Mouse (Mus musculus) bone marrow, adult 2 months (tissue): ENCODE results near the gene Gm10447.

ENCODE experiments used
- CTCF ChIP-seq: fragments of 200-500 bp; IDR thresholded peaks from 2 replicates; pipeline ENCODE4 v1.5.1; 2011; ENCODE audit warnings: low read length, control low read depth; ENCODE audit not compliant: control insufficient read depth, insufficient read depth
- POLR2A ChIP-seq: fragments of 200-500 bp; IDR thresholded peaks from 2 replicates; pipeline ENCODE4 v1.6.1; 2011; ENCODE audit warnings: low read depth, mild to moderate bottlenecking, control low read depth, low read length, borderline replicate concordance; ENCODE audit not compliant: control insufficient read depth

DNA sequence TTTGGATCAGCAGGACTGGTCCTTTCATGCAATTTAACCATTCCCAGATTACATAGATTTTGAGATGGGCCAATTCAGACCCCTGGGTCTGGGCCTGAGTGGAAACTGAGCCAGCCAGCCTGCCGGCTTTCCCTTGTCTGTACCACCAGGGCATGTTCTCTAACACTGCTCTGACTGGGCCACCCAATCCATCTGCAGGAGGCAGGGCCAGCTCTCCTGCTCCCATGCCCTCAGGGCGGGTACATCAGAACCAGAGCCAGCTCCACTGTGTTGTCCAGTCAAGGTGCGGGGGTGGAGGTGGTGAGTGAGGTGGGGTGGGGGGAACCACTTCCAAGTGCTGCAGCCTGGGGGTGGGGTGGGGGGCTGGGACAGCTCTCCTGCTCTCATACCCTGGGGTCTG, 29.4 kb upstream of the Gm10447 start:
- TF ChIP-seq CTCF = no peak
- no peak for TF ChIP-seq POLR2A
